Mouse (Mus musculus) embryonic fibroblast, embryonic 13.5 days (primary cell): Measurements from ENCODE around the gene Slc5a10. TPM values are rescaled to one million over a fixed set of nuclear protein-coding genes. Genes with fewer than 3 reads are reported as not detected.
A peak's percentile ranks its signal among the peaks of the same experiment; 100 is the strongest.

ENCODE experiments used
- H3K27ac ChIP-seq: 2 replicates; pipeline ENCODE4 v1.5.1; 2012; ENCODE audit warnings: low read length, control low read depth, inconsistent platforms; ENCODE audit not compliant: insufficient read depth
- H3K4me1 ChIP-seq: 2 replicates; pipeline ENCODE4 v1.6.1; 2011; ENCODE audit warnings: low read length; ENCODE audit not compliant: control insufficient read depth, insufficient read depth
- H3K4me3 ChIP-seq: 2 replicates; pipeline ENCODE4 v1.5.1; 2011; ENCODE audit warnings: mild to moderate bottlenecking, control low read depth, low read length; ENCODE audit not compliant: insufficient read depth
- CTCF ChIP-seq: IDR thresholded peaks from 2 replicates; pipeline ENCODE4 v1.5.1; 2011; ENCODE audit warnings: mild to moderate bottlenecking, control low read depth, low read length, moderate library complexity, borderline replicate concordance; ENCODE audit not compliant: insufficient read depth
- POLR2A ChIP-seq: IDR thresholded peaks from 2 replicates; pipeline ENCODE4 v1.6.1; 2011; ENCODE audit warnings: low read depth, mild to moderate bottlenecking, control low read depth, low read length, moderate library complexity
- polyA plus RNA-seq: library from polyadenylated mRNA; stranded (reverse); fragments of >200 nt; gene quantifications from 2 replicates; pipeline ENCODE4 v1.2.4, GENCODE M21; 2011; ENCODE audit warnings: low read depth; ENCODE audit not compliant: missing spikeins, insufficient read length

The Slc5a10 gene
- polyA plus RNA-seq, 1 experiment, result not detected

- no peak overlapping the region for H3K4me3 ChIP-seq
Measured at GRCm38 (mm10) chr11:61671781-61672383, 48.7 kb downstream of the Slc5a10 start.

GRCm38 (mm10) chr11:61669492-61670490 lies 50.8 kb downstream of the Slc5a10 start:
- no peak for TF ChIP-seq POLR2A
- TF ChIP-seq CTCF, result no peak
- H3K4me1 ChIP-seq, result no peaks in the 10 kb centered on the region
- no peak overlapping the region for H3K27ac ChIP-seq
- H3K4me3 ChIP-seq, result no peak overlapping the region

More at GRCm38 (mm10) chr11:61671781-61672383, 48.7 kb downstream of the Slc5a10 start:
- Histone ChIP-seq H3K4me1 (no peaks in the 10 kb centered on the region), H3K27ac (no peak overlapping the region)
- no peak for TF ChIP-seq CTCF
- TF ChIP-seq POLR2A, result no peak

GRCm38 (mm10) chr11:61667782-61668181 lies 52.8 kb downstream of the Slc5a10 start:
- Histone ChIP-seq H3K27ac (no peak overlapping the region), H3K4me1 (no peaks in the 10 kb centered on the region), H3K4me3 (no peak overlapping the region)
- TF ChIP-seq POLR2A (no peak), CTCF (no peak)

GRCm38 (mm10) chr11:61667248-61667647 lies 53.4 kb downstream of the Slc5a10 start:
- no peak overlapping the region for H3K27ac ChIP-seq
- TF ChIP-seq CTCF, result no peak
- TF ChIP-seq POLR2A, result no peak
- H3K4me3 ChIP-seq, result no peak overlapping the region
- H3K4me1 ChIP-seq, result no peaks in the 10 kb centered on the region

- no peak overlapping the region for H3K4me3 ChIP-seq
- no peak for TF ChIP-seq POLR2A
- peak; percentile 74; the same call in 1 of the 2 replicates for TF ChIP-seq CTCF
Measured at GRCm38 (mm10) chr11:61665991-61666799, 54.4 kb downstream of the Slc5a10 start.

GRCm38 (mm10) chr11:61665401-61665800 lies 55.2 kb downstream of the Slc5a10 start:
- no peak overlapping the region for H3K27ac ChIP-seq
- no peak for TF ChIP-seq CTCF
- no peak for TF ChIP-seq POLR2A
- H3K4me3 ChIP-seq, result no peak overlapping the region
- H3K4me1 ChIP-seq, result no peaks in the 10 kb centered on the region

More at GRCm38 (mm10) chr11:61665991-61666799, 54.4 kb downstream of the Slc5a10 start:
- H3K4me1 ChIP-seq, result no peaks in the 10 kb centered on the region
- no peak overlapping the region for H3K27ac ChIP-seq

- H3K4me1 ChIP-seq, result no peaks in the 10 kb centered on the region
- TF ChIP-seq CTCF (no peak), POLR2A (no peak)
- no peak overlapping the region for H3K4me3 ChIP-seq
- H3K27ac ChIP-seq, result no peak overlapping the region
Measured at GRCm38 (mm10) chr11:61662189-61662588, 58.4 kb downstream of the Slc5a10 start.

- TF ChIP-seq CTCF, result no peak
- TF ChIP-seq POLR2A, result no peak
Measured at GRCm38 (mm10) chr11:61660806-61661392, 59.7 kb downstream of the Slc5a10 start.

GRCm38 (mm10) chr11:61660001-61660400 lies 60.6 kb downstream of the Slc5a10 start:
- Histone ChIP-seq H3K27ac (no peak overlapping the region), H3K4me3 (no peak overlapping the region), H3K4me1 (no peaks in the 10 kb centered on the region)
- TF ChIP-seq POLR2A (no peak), CTCF (no peak)

More at GRCm38 (mm10) chr11:61660806-61661392, 59.7 kb downstream of the Slc5a10 start:
- Histone ChIP-seq H3K4me1 (no peaks in the 10 kb centered on the region), H3K27ac (no peak overlapping the region), H3K4me3 (no peak overlapping the region)
